Comparison of ENCODE assay signal across 8 mouse cellular contexts in genomic region chr10:7780238-7781176, GRCm38 (mm10). TPM values are rescaled to one million over a fixed set of nuclear protein-coding genes. Genes with fewer than 3 reads are reported as not detected.
A peak's percentile ranks its signal among the peaks of the same experiment; 100 is the strongest.
DNase-seq lines count a peak whose midpoint lies in the region; ATAC-seq and TF ChIP-seq lines count a peak whose summit lies in the region.

No protein-coding gene starts in this region.

- H3K79me2 ChIP-seq in macrophage (ENCODE audit: inconsistent target): no peaks in the 10 kb centered on the region

- ATAC-seq in activated CD4-positive, CD25-positive, alpha-beta regulatory T cell, adult 4 months: peak; percentile 97
- ATAC-seq in common myeloid progenitor, adult 5-6 weeks (replicated peaks; ENCODE audit: low read depth, poor library complexity, severe bottlenecking): peak; percentile 94

- intact Hi-C loops in left cerebral cortex, adult 2 months (cut with DNase I): loop anchor here (5.0 kb wide), 1 partner anchor 118 kb away; no protein-coding TSS in a partner anchor

- H3K4me3 ChIP-seq in left cerebral cortex, adult 2 months: peak overlapping the region; percentile 87
- peak overlapping the region; percentile 85 for H3K4me3 ChIP-seq in macrophage (ENCODE audit: inconsistent target)

- H3K27ac ChIP-seq in left cerebral cortex, adult 2 months: peak overlapping the region; percentile 81
- 0 out of 2 replicates have a peak overlapping the region, but pooled peaks have one; percentile 22 for H3K27ac ChIP-seq in macrophage

- peak; percentile 50 to 82 for DNase-seq in gastrocnemius, adult 8-10 months (ENCODE audit: low spot score in 2 of 2)
- peak; percentile 53 for DNase-seq in hindlimb bud, embryonic 11.5 days (ENCODE audit: extremely low spot score, low read depth, low spot score)
- DNase-seq in left cerebral cortex, adult 2 months (ENCODE audit: extremely low spot score in 1 of 2, low spot score in 2 of 2): peak; percentile 84
- DNase-seq in retina, postnatal 7 days (ENCODE audit: low read depth, low spot score): peak; percentile 75
- peak; percentile 76 to 83 for DNase-seq in urinary bladder, adult 18-20 months (ENCODE audit: low spot score in 2 of 2)

- 1% methylated on average over 73 of the region's 77 CpGs for WGBS in macrophage (ENCODE audit: missing documents)

- H3K36me3 ChIP-seq in macrophage (ENCODE audit: inconsistent target): peaks cover 5% of the 10 kb centered on the region; the same call in 1 of the 2 replicates

- no peak for TF ChIP-seq CTCF in left cerebral cortex, adult 2 months (IDR thresholded peaks at IDR 0.05)

RNA-seq across cellular contexts. Expression of gene Ginm1, which starts 12.1 kb away (rescaled TPM):
- polyA plus RNA-seq in activated CD4-positive, CD25-positive, alpha-beta regulatory T cell, adult 4 months (2017; shearing (Covaris generic)): 10 to 100 TPM; 60.7 to 68.8 TPM
- 51.2 and 67.1 TPM in 2 replicates for total RNA-seq in common myeloid progenitor, adult 5-6 weeks (2017)
- 100 to 1,000 TPM; 102 to 111 (median 105) TPM for total RNA-seq in gastrocnemius, adult 8-10 months (2022)
- 10 to 100 TPM; 15.8 to 18.7 TPM for total RNA-seq in left cerebral cortex, adult 2 months (2021)
- total RNA-seq in macrophage (2018; cell fraction: chromatin; rRNA removed): 10 to 100 TPM in 25 of 26 experiments, 1 to 10 TPM in 1; 7.6 to 29.6 (median 17.7) TPM
- total RNA-seq in macrophage (2018; cell fraction: cytosol; rRNA removed): 10 to 100 TPM; 27.4 to 59.7 (median 38.1) TPM
- total RNA-seq in macrophage (2018; cell fraction: nucleus; rRNA removed): 10 to 100 TPM; 17.9 to 72.3 (median 34.0) TPM
- polyA plus RNA-seq in macrophage (2018): 42.7 to 123 TPM (median 50.0 TPM) in 3 replicates

RNA-seq across cellular contexts. Expression of gene Ppil4, which starts 12.2 kb away (rescaled TPM):
- polyA plus RNA-seq in activated CD4-positive, CD25-positive, alpha-beta regulatory T cell, adult 4 months (2017; shearing (Covaris generic)): 10 to 100 TPM; 63.9 to 74.0 TPM
- 91.6 and 100 TPM in 2 replicates for total RNA-seq in common myeloid progenitor, adult 5-6 weeks (2017)
- total RNA-seq in gastrocnemius, adult 8-10 months (2022): 10 to 100 TPM in 2 of 4 experiments, 1 to 10 TPM in 2; 7.9 to 10.6 (median 9.8) TPM
- 10 to 100 TPM; 32.5 to 33.5 TPM for total RNA-seq in left cerebral cortex, adult 2 months (2021)
- 100 to 1,000 TPM in 10 of 26 experiments, 10 to 100 TPM in 16; 56.8 to 125 (median 91.4) TPM for total RNA-seq in macrophage (2018; cell fraction: chromatin; rRNA removed)
- total RNA-seq in macrophage (2018; cell fraction: cytosol; rRNA removed): 10 to 100 TPM; 12.3 to 23.8 (median 18.5) TPM
- total RNA-seq in macrophage (2018; cell fraction: nucleus; rRNA removed): 10 to 100 TPM; 29.0 to 79.5 (median 40.9) TPM
- 19.7 to 34.0 TPM (median 19.9 TPM) in 3 replicates for polyA plus RNA-seq in macrophage (2018)

RNA-seq across cellular contexts. Expression of gene Zc3h12d, which starts 51.8 kb away (rescaled TPM):
- 10 to 100 TPM; 30.6 to 51.3 TPM for polyA plus RNA-seq in activated CD4-positive, CD25-positive, alpha-beta regulatory T cell, adult 4 months (2017; shearing (Covaris generic))
- total RNA-seq in common myeloid progenitor, adult 5-6 weeks (2017): 0.44 and 0.64 TPM in 2 replicates
- total RNA-seq in gastrocnemius, adult 8-10 months (2022): under 1 TPM in 1 of 4 experiments, not detected in 3; 0.07 TPM
- under 1 TPM in 1 of 2 experiments, not detected in 1; 0.07 TPM for total RNA-seq in left cerebral cortex, adult 2 months (2021)
- 10 to 100 TPM in 25 of 26 experiments, 1 to 10 TPM in 1; 4.7 to 61.5 (median 37.4) TPM for total RNA-seq in macrophage (2018; cell fraction: chromatin; rRNA removed)
- 10 to 100 TPM; 15.6 to 52.4 (median 36.1) TPM for total RNA-seq in macrophage (2018; cell fraction: cytosol; rRNA removed)
- total RNA-seq in macrophage (2018; cell fraction: nucleus; rRNA removed): 10 to 100 TPM; 13.9 to 70.5 (median 35.9) TPM
- polyA plus RNA-seq in macrophage (2018): 21.6 to 37.6 TPM (median 28.7 TPM) in 3 replicates

RNA-seq across cellular contexts. Expression of gene Katna1, which starts 54.7 kb away (rescaled TPM):
- polyA plus RNA-seq in activated CD4-positive, CD25-positive, alpha-beta regulatory T cell, adult 4 months (2017; shearing (Covaris generic)): 10 to 100 TPM; 77.4 to 78.9 TPM
- total RNA-seq in common myeloid progenitor, adult 5-6 weeks (2017): 57.2 and 80.5 TPM in 2 replicates
- total RNA-seq in gastrocnemius, adult 8-10 months (2022): 10 to 100 TPM; 11.4 to 13.8 (median 11.9) TPM
- 10 to 100 TPM; 16.8 to 18.5 TPM for total RNA-seq in left cerebral cortex, adult 2 months (2021)
- total RNA-seq in macrophage (2018; cell fraction: chromatin; rRNA removed): 100 to 1,000 TPM in 14 of 26 experiments, 10 to 100 TPM in 12; 59.1 to 224 (median 102) TPM
- 10 to 100 TPM; 25.2 to 54.0 (median 35.5) TPM for total RNA-seq in macrophage (2018; cell fraction: cytosol; rRNA removed)
- 100 to 1,000 TPM in 6 of 26 experiments, 10 to 100 TPM in 20; 40.8 to 299 (median 71.2) TPM for total RNA-seq in macrophage (2018; cell fraction: nucleus; rRNA removed)
- polyA plus RNA-seq in macrophage (2018): 26.3 to 32.2 TPM (median 29.9 TPM) in 3 replicates

Comparison
In these comparisons a context has a peak if more than half of its experiments do, and no peak if none do; other contexts are left out.
1. Peak in every context shown above with its lines: DNase-seq, ATAC-seq, H3K4me3 ChIP-seq and H3K27ac ChIP-seq.